Mouse (Mus musculus): ENCODE results near the gene Rhox13.

Rhox13 gene

GRCm38 (mm10) chrX:38120982-38121381, at the start of gene Rhox13:
Gene Rhox13, plus strand, starts transcription at chrX:38121219.
- no peak for DNase-seq (ENCODE audit: inconsistent age in 2 of 2, low spot score in 1 of 2)

GRCm38 (mm10) chrX:38084226-38084625, 36.8 kb upstream of the Rhox13 start:
- peak; percentile 60 to 80 for DNase-seq (ENCODE audit: inconsistent age in 2 of 2, low spot score in 1 of 2)

GRCm38 (mm10) chrX:38085041-38085440, 36.0 kb upstream of the Rhox13 start, which contains the start of gene Rhox11:
Gene Rhox11, minus strand, starts transcription at chrX:38085141.
- DNase-seq (ENCODE audit: inconsistent age in 2 of 2, low spot score in 1 of 2): no peak

- no peak for DNase-seq (ENCODE audit: inconsistent age in 2 of 2, low spot score in 1 of 2)
These were observed 10.2 kb upstream of the Rhox13 start, which contains the start of gene Rhox12 for GRCm38 (mm10) chrX:38110807-38111206. Gene Rhox12, minus strand, starts transcription at chrX:38110907.

- DNase-seq (ENCODE audit: inconsistent age in 2 of 2, low spot score in 1 of 2): no peak
These were observed 459 bp downstream of the Rhox13 start for GRCm38 (mm10) chrX:38121478-38121877.

GRCm38 (mm10) chrX:38159097-38159496, 38.1 kb downstream of the Rhox13 start:
- no peak for DNase-seq (ENCODE audit: inconsistent age in 2 of 2, low spot score in 1 of 2)

- DNase-seq (ENCODE audit: inconsistent age in 2 of 2, low spot score in 1 of 2): no peak
These were observed 44.3 kb downstream of the Rhox13 start for GRCm38 (mm10) chrX:38165315-38165714.

- DNase-seq (ENCODE audit: inconsistent age in 2 of 2, low spot score in 1 of 2): no peak
These were observed 45.0 kb downstream of the Rhox13 start for GRCm38 (mm10) chrX:38166064-38166463.

GRCm38 (mm10) chrX:38166592-38166991, 45.6 kb downstream of the Rhox13 start:
- DNase-seq (ENCODE audit: inconsistent age in 2 of 2, low spot score in 1 of 2): no peak
